In the genomic region with DNA sequence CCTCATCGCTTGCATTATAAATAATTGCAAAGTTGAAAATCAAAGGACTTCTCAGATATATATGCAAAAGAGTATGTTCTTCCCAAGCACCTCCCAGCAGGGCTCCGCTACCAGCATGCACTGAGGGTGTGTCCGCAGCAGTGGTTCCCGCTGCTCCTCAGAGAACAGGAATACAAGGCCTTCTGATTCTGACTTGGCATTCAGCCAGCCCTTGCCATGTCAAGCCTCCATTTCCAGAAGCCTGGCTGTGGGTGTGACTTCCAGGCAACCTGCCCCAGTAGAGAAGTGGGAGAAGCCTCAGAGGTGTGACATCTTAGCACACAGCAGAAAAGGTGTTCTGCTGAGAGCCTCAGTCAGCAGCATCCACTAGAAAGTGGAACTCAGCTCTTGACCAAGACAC, we compare ENCODE assay signal across 17 mouse cellular contexts.
DNase-seq lines count a peak whose midpoint lies in the region; ATAC-seq lines count a peak whose summit lies in the region.
"Had no signal": no experiment of that assay in that cellular context is flagged by ENCODE, and none has a peak within 500 bp of the region (broad histone marks: within the 10 kb centered on the region; RNA-seq: fewer than 3 reads in every experiment).

No protein-coding gene starts in this region.

- 83% methylated on average over 4 of the region's 4 CpGs for WGBS in kidney, embryonic 14.5 days
- 87% methylated on average over 4 of the region's 4 CpGs for WGBS in midbrain, embryonic 14.5 days

- H3K36me3 ChIP-seq in kidney, embryonic 14.5 days (ENCODE audit: control insufficient read depth, insufficient read depth, low read length) = no peaks in the 10 kb centered on the region
- no peaks in the 10 kb centered on the region for H3K36me3 ChIP-seq in midbrain, embryonic 14.5 days (ENCODE audit: control insufficient read depth, insufficient read depth, low read length)
- H3K36me3 ChIP-seq: forebrain, embryonic 15.5 days; heart, embryonic 12.5 days; limb, embryonic 15.5 days; midbrain, embryonic 15.5 days had no signal

- peak; percentile 45 for DNase-seq in cerebellum, adult 11-12 months
- DNase-seq in cerebellum, postnatal 4 days (ENCODE audit: low spot score in 2 of 2) = no peak
- peak; percentile 1 for DNase-seq in kidney, postnatal 14 days
- peak; percentile 6 for DNase-seq in adrenal gland, postnatal 25 days
- DNase-seq in cerebellum, postnatal 14 days = peak; percentile 44 to 52
- no peak for DNase-seq in midbrain, embryonic 14.5 days
- no peak for DNase-seq in layer of hippocampus, postnatal 10 days (ENCODE audit: low spot score in 2 of 2)
- DNase-seq: B cell, adult 2 months; heart, postnatal 4 days; lung, adult 18-20 months; right cerebral cortex, postnatal 25 days had no signal

- H3K4me1 ChIP-seq in kidney, embryonic 14.5 days (ENCODE audit: control insufficient read depth, insufficient read depth, low read length) = no peaks in the 10 kb centered on the region
- H3K4me1 ChIP-seq in midbrain, embryonic 14.5 days (ENCODE audit: control insufficient read depth, insufficient read depth, low read length) = no peaks in the 10 kb centered on the region
- H3K4me1 ChIP-seq: forebrain, embryonic 15.5 days; heart, embryonic 12.5 days; limb, embryonic 15.5 days; midbrain, embryonic 15.5 days had no signal

- H3K4me3 ChIP-seq in kidney, embryonic 14.5 days (ENCODE audit: low read length) = no peak overlapping the region
- no peak overlapping the region for H3K4me3 ChIP-seq in midbrain, embryonic 14.5 days (replicated peaks; ENCODE audit: low read depth, low read length)
- H3K4me3 ChIP-seq: forebrain, embryonic 15.5 days; heart, embryonic 12.5 days; limb, embryonic 15.5 days; midbrain, embryonic 15.5 days had no signal

- no peaks in the 10 kb centered on the region for H3K9me3 ChIP-seq in kidney, embryonic 14.5 days (ENCODE audit: control insufficient read depth, low read length)
- H3K9me3 ChIP-seq in midbrain, embryonic 14.5 days (ENCODE audit: control insufficient read depth, low read length) = no peaks in the 10 kb centered on the region
- H3K9me3 ChIP-seq: forebrain, embryonic 15.5 days; limb, embryonic 15.5 days; midbrain, embryonic 15.5 days had no signal

- H3K27ac ChIP-seq in kidney, embryonic 14.5 days (ENCODE audit: low read depth, low read length) = no peak overlapping the region
- no peak overlapping the region for H3K27ac ChIP-seq in midbrain, embryonic 14.5 days (replicated peaks; ENCODE audit: low read depth, low read length)
- H3K27ac ChIP-seq: forebrain, embryonic 15.5 days; kidney, postnatal 0 days; limb, embryonic 15.5 days; midbrain, embryonic 15.5 days had no signal

- no peak for ATAC-seq in kidney, embryonic 14.5 days (ENCODE audit: low FRiP score, low TSS enrichment)
- ATAC-seq in midbrain, embryonic 14.5 days (ENCODE audit: low FRiP score, low TSS enrichment) = no peak
- ATAC-seq: forebrain, embryonic 15.5 days; midbrain, embryonic 15.5 days had no signal

- no peaks in the 10 kb centered on the region for H3K27me3 ChIP-seq in kidney, embryonic 14.5 days (ENCODE audit: control insufficient read depth, insufficient read depth, low read length)
- H3K27me3 ChIP-seq in midbrain, embryonic 14.5 days (ENCODE audit: control insufficient read depth, insufficient read depth, low read length) = no peaks in the 10 kb centered on the region
- H3K27me3 ChIP-seq: forebrain, embryonic 15.5 days; heart, embryonic 12.5 days; limb, embryonic 15.5 days; midbrain, embryonic 15.5 days had no signal

- no peak overlapping the region for H3K9ac ChIP-seq in kidney, embryonic 14.5 days (ENCODE audit: low read depth, low read length)
- H3K9ac ChIP-seq in midbrain, embryonic 14.5 days (replicated peaks; ENCODE audit: low read length) = no peak overlapping the region
- H3K9ac ChIP-seq: forebrain, embryonic 15.5 days; heart, embryonic 12.5 days; limb, embryonic 15.5 days; midbrain, embryonic 15.5 days had no signal

- H3K4me2 ChIP-seq in kidney, embryonic 14.5 days (replicated peaks; ENCODE audit: low read depth, low read length) = no peak overlapping the region
- no peak overlapping the region for H3K4me2 ChIP-seq in midbrain, embryonic 14.5 days (ENCODE audit: low read length)
- H3K4me2 ChIP-seq: forebrain, embryonic 15.5 days; heart, embryonic 12.5 days; limb, embryonic 15.5 days; midbrain, embryonic 15.5 days had no signal

Comparison
In these comparisons a context has a peak if more than half of its experiments do, and no peak if none do; other contexts are left out.
1. DNase-seq: peak in cerebellum, adult 11-12 months (single experiment), kidney, postnatal 14 days (single experiment), adrenal gland, postnatal 25 days (single experiment) and cerebellum, postnatal 14 days (2 of 2); none in cerebellum, postnatal 4 days (0 of 2), midbrain, embryonic 14.5 days (single experiment) and layer of hippocampus, postnatal 10 days (0 of 2).